Mouse (Mus musculus): Measurements from ENCODE around the gene Adgrl4. TPM values are rescaled to one million over a fixed set of nuclear protein-coding genes. Genes with fewer than 3 reads are reported as not detected.
A peak's percentile ranks its signal among the peaks of the same experiment; 100 is the strongest.

The Adgrl4 gene
- polyA plus RNA-seq, 2 experiments: 5.0 to 6.4 TPM

GRCm38 (mm10) chr3:151572089-151572488, 134.4 kb downstream of the Adgrl4 start:
- DNase-seq (ENCODE audit: low spot score) (no peak), ATAC-seq (ENCODE audit: low FRiP score, low read depth) (no peak)
- no peak overlapping the region for H3K9ac ChIP-seq (ENCODE audit: low read depth, low read length, severe bottlenecking)
- no peaks in the 10 kb centered on the region for H3K9me3 ChIP-seq (ENCODE audit: control insufficient read depth, low read length)
- no peak for TF ChIP-seq POLR2A (IDR thresholded peaks at IDR 0.05; ENCODE audit: borderline replicate concordance, extremely low read depth, insufficient read depth, insufficient read length)
- no peak overlapping the region for H3K27ac ChIP-seq (replicated peaks; ENCODE audit: low read depth, low read length)
- H3K4me1 ChIP-seq (ENCODE audit: control insufficient read depth, insufficient read depth, low read length): no peaks in the 10 kb centered on the region
- 93% methylated on average over 5 of the region's 5 CpGs for WGBS
- H3K4me3 ChIP-seq (replicated peaks; ENCODE audit: low read length): no peak overlapping the region
- H3K36me3 ChIP-seq (ENCODE audit: control insufficient read depth, insufficient read depth, low read length): no peaks in the 10 kb centered on the region
- H3K4me2 ChIP-seq (replicated peaks; ENCODE audit: low read depth, low read length, severe bottlenecking): no peak overlapping the region
- no peaks in the 10 kb centered on the region; the same call in 1 of the 2 replicates for H3K27me3 ChIP-seq (ENCODE audit: control insufficient read depth, insufficient read depth, low read length)

GRCm38 (mm10) chr3:151575292-151575691, 137.6 kb downstream of the Adgrl4 start:
- no peak overlapping the region for H3K4me2 ChIP-seq (replicated peaks; ENCODE audit: low read depth, low read length, severe bottlenecking)
- ATAC-seq (ENCODE audit: low FRiP score, low read depth): no peak

GRCm38 (mm10) chr3:151576155-151576554, 138.5 kb downstream of the Adgrl4 start:
- H3K4me3 ChIP-seq (replicated peaks; ENCODE audit: low read length): no peak overlapping the region
- no peaks in the 10 kb centered on the region for H3K27me3 ChIP-seq (ENCODE audit: control insufficient read depth, insufficient read depth, low read length)
- no peak overlapping the region for H3K4me2 ChIP-seq (replicated peaks; ENCODE audit: low read depth, low read length, severe bottlenecking)
- H3K9ac ChIP-seq (ENCODE audit: low read depth, low read length, severe bottlenecking): no peak overlapping the region
- no peak for ATAC-seq (ENCODE audit: low FRiP score, low read depth)
- no peak for DNase-seq (ENCODE audit: low spot score)
- H3K27ac ChIP-seq (replicated peaks; ENCODE audit: low read depth, low read length): no peak overlapping the region
- no peak for TF ChIP-seq POLR2A (IDR thresholded peaks at IDR 0.05; ENCODE audit: borderline replicate concordance, extremely low read depth, insufficient read depth, insufficient read length)
- H3K36me3 ChIP-seq (ENCODE audit: control insufficient read depth, insufficient read depth, low read length): no peaks in the 10 kb centered on the region
- 86% methylated on average over 3 of the region's 3 CpGs for WGBS
- no peaks in the 10 kb centered on the region for H3K9me3 ChIP-seq (ENCODE audit: control insufficient read depth, low read length)
- H3K4me1 ChIP-seq (ENCODE audit: control insufficient read depth, insufficient read depth, low read length): no peaks in the 10 kb centered on the region

More at GRCm38 (mm10) chr3:151575292-151575691, 137.6 kb downstream of the Adgrl4 start:
- H3K27me3 ChIP-seq (ENCODE audit: control insufficient read depth, insufficient read depth, low read length): no peaks in the 10 kb centered on the region
- no peak for DNase-seq (ENCODE audit: low spot score)
- TF ChIP-seq POLR2A (IDR thresholded peaks at IDR 0.05; ENCODE audit: borderline replicate concordance, extremely low read depth, insufficient read depth, insufficient read length): no peak
- no peaks in the 10 kb centered on the region for H3K4me1 ChIP-seq (ENCODE audit: control insufficient read depth, insufficient read depth, low read length)
- H3K36me3 ChIP-seq (ENCODE audit: control insufficient read depth, insufficient read depth, low read length): no peaks in the 10 kb centered on the region
- no peak overlapping the region for H3K9ac ChIP-seq (ENCODE audit: low read depth, low read length, severe bottlenecking)
- H3K27ac ChIP-seq (replicated peaks; ENCODE audit: low read depth, low read length): no peak overlapping the region
- 80% methylated on average over 7 of the region's 7 CpGs for WGBS
- H3K9me3 ChIP-seq (ENCODE audit: control insufficient read depth, low read length): no peaks in the 10 kb centered on the region
- H3K4me3 ChIP-seq (replicated peaks; ENCODE audit: low read length): no peak overlapping the region

- TF ChIP-seq POLR2A (IDR thresholded peaks at IDR 0.05; ENCODE audit: borderline replicate concordance, extremely low read depth, insufficient read depth, insufficient read length): no peak
- H3K27me3 ChIP-seq (ENCODE audit: control insufficient read depth, insufficient read depth, low read length): no peaks in the 10 kb centered on the region
- no peaks in the 10 kb centered on the region for H3K36me3 ChIP-seq (ENCODE audit: control insufficient read depth, insufficient read depth, low read length)
- H3K4me1 ChIP-seq (ENCODE audit: control insufficient read depth, insufficient read depth, low read length): no peaks in the 10 kb centered on the region
- DNase-seq (ENCODE audit: low spot score) (peak; percentile 53), ATAC-seq (ENCODE audit: low FRiP score, low read depth) (no peak)
- no peak overlapping the region for H3K4me3 ChIP-seq (replicated peaks; ENCODE audit: low read length)
- no peak overlapping the region for H3K27ac ChIP-seq (replicated peaks; ENCODE audit: low read depth, low read length)
- no peak overlapping the region for H3K9ac ChIP-seq (ENCODE audit: low read depth, low read length, severe bottlenecking)
- H3K9me3 ChIP-seq (ENCODE audit: control insufficient read depth, low read length): no peaks in the 10 kb centered on the region
- no peak overlapping the region for H3K4me2 ChIP-seq (replicated peaks; ENCODE audit: low read depth, low read length, severe bottlenecking)
Observed at GRCm38 (mm10) chr3:151591904-151592303, 154.2 kb downstream of the Adgrl4 start.
